Mouse (Mus musculus) heart, adult 2 months (tissue): ENCODE measurements around the gene Mrpl12.

Experiments used
- CTCF ChIP-seq: fragments of 200-600 bp; IDR thresholded peaks from 2 replicates; pipeline ENCODE4 v1.8.1; 2022; ENCODE audit warnings: antibody characterized with exemption, mild to moderate bottlenecking, moderate library complexity
- EP300 ChIP-seq: fragments of 200-500 bp; IDR thresholded peaks from 2 replicates; pipeline ENCODE4 v1.6.1; 2011; ENCODE audit warnings: low read depth, low read length, control low read depth; ENCODE audit not compliant: insufficient read depth
- POLR2A ChIP-seq: fragments of 200-500 bp; IDR thresholded peaks from 2 replicates; pipeline ENCODE4 v1.6.1; 2011; ENCODE audit warnings: mild to moderate bottlenecking, low read depth, low read length, control low read depth; ENCODE audit not compliant: insufficient read depth

- TF ChIP-seq POLR2A (no peak), EP300 (no peak), CTCF (no peak)
These were observed 8.9 kb downstream of the Mrpl12 start for GRCm38 (mm10) chr11:120493351-120493750.
